Mouse (Mus musculus) heart, adult 9 months (tissue): ENCODE measurements around the gene Fam163a.
A peak's percentile ranks its signal among the peaks of the same experiment; 100 is the strongest.

Experiments used
- DNase-seq, 2 experiments: peaks; one replicate each; pipeline ENCODE4 v3.0.0; 2022; ENCODE audit warnings: low spot score in 2 of 2

Fam163a gene

DNA sequence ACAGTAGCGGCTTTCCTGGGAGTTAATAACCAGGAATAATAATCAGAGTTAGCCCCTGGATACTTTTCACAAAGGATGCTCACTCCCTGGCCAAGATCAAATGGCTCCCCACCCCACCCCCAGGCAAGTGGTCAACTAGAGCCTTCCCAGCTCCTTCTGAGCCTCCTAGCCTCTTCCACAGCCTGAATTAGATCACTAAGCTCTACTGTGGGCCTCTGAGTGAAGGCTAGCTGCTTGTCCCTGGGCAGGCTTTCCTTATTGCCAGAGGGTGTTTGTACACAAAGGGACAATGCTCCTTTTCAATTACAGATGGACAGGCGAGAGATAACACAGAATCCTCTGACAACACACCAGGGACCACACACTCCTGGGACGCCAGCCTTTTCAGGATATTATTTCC, 2.2 kb downstream of the Fam163a start:
- no peak for DNase-seq

DNA sequence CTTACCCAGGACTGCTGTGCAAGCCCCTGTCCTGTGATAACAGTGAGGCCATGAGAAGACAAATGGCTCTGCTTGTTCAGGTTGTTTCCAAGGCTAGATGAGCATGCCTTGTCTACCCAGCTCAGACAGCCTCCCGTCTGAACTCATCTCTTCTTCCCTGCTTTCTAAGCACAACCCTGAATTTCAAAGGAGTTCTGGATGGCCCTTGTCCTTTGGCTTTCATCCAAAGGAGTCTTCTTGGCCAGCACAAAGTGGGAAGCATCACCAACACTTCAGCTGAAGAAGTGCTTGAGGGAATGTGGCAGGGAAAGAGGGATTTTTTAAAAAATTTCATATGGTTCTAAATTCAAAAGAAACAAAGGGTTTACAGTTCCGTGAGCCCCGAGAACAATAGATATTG, 3.8 kb downstream of the Fam163a start:
- DNase-seq, result no peak

DNA sequence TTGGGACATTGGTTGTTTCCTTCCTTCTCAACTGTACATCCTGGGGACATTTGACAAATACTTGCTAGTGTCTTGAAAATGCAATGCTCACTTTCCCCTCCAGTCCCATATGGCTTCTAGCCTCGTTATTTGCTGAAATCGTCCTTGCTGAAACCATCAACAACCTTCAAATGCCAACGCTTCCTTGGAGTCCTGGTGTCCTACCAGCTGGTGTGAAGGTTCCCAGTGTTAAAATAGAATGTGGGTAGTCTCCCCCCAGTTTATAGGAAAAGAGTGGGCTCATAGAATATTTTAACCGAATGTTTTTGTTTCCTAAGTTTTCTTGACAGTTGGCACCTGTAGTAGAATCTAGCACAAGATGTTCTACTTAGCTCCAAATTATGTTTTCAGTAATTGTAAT, 7.2 kb downstream of the Fam163a start:
- no peak for DNase-seq

DNA sequence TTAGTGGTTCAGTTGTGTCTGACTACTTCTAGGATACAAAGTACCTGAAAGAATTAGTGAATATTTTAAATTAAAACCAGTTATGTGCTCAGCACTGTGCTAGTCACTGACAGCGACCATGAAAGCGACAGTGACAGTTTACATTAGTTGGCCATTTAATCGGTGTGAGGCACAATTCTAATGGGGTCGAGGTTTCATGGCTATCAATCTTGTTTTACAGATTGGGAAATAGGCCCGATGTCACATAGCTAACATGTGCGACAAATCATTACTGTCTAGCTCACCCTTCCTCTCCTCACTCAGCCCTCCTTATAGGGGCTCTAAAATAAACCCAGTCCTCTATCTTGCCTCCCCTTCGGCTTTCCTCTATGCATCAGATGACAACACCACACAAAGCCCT, 11.5 kb downstream of the Fam163a start:
- no peak for DNase-seq

DNA sequence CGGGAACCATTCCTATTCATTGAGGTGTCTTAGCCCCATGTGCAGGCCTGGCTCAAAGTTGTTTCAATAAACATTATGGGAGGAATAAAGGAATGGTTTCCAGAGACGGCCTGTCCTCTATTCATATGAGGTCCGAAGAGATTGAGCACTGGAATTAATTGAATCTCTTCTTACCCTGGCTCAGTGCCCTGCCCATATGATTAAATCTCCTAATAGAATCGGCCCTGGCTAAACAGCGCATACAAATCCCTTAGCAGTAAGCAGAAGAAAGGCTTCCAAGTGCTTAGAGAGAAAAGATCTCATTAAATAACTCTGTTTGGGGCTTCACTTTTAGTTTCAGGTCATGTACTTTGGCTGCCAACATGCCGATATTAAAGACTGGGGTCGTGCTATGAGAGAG, 12.0 kb downstream of the Fam163a start:
- no peak for DNase-seq

DNA sequence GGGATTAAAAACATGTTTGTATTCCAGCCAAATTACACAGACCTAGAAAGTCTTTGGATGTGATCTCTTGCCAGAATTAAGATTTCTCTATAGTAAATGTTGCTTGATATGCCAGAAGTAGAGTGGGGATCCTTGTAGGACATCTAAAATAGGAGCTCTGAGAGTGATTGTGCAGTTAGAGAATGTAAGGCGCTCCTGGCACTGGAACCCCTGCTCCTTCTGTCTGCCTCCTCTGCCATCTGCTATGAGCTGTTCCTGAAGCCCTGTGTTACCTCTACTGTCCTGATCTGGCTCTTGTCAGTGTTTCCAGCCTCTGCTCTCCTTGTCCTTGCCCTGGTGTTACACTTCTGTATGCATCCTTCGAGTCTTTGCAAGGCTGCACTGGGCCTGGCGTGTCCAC, 18.2 kb downstream of the Fam163a start:
- DNase-seq, result no peak

DNA sequence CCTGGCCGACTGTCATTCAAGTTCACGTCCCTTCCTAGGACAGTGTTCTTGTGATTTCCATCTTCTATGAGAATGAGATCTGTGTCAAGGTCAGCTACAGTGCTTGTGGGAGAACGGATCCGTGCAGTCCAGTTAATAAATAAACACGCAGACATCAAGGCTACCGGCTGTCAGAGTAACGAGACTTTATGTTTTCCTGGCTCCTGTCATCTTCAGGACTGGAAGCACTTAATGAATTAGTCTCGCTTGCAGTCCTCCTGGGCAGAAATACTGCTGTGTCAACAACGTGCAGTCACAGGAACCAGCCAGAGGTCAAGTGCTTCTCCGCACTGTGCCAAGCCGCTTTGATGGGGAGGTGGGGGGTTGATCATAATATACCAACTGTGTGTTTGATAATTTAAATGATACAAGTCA, 20.7 kb downstream of the Fam163a start:
- no peak for DNase-seq

DNA sequence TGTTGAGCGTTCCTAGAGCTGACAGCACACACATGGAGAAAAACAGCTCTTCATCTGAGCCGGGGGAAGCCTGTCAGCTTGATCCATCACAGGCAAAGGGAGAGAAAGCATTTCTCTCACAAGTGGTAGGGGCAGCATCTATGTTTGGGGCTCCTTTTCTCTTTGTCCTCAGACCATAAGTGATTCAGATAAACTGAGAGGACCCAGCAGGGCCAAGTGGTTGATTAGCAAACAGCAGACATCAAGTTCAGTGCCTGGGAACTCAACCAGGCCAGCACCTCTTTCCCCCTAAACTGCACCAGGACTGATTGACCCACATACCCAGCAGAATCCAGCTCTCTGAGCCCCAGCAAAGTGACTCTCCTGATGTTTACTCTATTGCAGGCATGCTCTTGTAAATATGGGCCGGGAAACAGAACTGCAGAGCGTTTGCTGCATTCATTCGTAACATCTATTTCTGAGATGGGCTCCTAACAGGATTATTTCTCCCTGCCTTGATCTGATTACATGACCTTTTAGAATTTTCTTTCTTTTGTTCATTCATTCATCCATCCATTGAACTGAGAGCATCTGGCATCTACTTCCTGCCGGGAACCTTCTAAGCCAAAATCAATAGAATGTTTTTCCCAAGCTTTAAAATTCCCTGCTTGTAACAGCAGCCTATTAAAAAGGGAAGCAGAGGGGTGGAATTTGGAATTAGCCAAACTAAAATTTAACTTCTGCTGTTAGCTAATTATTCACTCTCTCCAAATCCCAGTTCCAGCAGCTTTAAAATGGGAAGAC, 21.5 kb downstream of the Fam163a start:
- no peak for DNase-seq

DNA sequence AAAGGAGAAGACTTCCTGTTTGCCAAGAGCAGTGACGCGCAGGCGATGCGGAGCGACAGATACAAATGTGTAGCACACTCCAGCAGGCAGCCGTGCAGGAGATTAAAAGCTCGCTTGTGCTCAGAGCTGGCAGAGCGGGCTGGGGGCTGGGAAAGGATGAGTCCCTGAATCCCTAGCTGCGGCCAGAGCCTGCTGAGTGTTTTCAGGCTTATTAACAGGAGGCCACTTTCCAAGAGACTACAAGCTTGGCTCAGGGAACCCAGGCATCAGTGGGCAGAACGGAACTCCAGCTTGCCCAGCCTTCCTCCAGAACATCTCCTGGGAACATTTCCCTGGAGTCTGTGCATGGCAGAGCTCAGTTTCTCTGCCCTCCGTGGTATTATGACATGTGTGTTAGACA, 25.0 kb downstream of the Fam163a start:
- DNase-seq, result no peak

DNA sequence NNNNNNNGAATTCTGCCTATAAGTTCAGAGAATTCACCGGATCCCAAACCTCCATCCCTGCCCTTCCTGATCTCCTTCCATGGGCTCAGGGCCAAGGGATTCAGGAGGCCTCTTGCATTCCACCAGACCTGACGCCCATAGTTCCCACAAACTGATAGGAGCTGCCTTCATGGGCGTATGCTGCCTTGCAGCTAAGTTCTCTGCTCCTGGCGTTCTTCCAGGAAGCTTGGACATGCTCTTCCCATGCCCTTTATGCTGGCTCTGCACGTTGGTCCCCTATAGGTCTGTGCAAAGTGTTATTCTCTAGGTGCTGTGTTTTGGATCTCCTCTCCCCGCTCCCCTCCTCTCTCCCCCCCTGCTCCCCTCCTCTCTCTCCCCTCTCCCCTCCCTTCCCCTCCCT, 36.1 kb downstream of the Fam163a start:
- DNase-seq, result no peak

DNA sequence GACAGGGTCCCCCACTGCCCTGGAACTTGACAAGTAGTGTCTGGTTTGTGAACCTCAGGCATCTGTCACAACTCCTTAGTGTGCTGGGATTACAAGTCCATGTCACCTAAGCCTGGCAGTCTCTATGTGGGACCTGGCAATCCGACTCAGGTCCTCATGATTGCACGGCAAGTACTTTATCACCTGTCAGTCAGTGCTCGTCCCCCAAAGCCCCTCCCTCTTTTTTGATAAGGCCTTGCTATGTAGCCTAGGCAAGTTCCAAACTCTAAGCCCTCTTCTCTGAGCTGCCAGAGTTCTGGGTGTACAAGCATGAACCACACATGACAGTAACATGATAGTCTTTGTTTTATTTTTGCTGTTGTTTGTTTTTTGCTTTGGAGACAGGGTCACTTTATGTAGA, 88.1 kb downstream of the Fam163a start:
- DNase-seq, result no peak

DNA sequence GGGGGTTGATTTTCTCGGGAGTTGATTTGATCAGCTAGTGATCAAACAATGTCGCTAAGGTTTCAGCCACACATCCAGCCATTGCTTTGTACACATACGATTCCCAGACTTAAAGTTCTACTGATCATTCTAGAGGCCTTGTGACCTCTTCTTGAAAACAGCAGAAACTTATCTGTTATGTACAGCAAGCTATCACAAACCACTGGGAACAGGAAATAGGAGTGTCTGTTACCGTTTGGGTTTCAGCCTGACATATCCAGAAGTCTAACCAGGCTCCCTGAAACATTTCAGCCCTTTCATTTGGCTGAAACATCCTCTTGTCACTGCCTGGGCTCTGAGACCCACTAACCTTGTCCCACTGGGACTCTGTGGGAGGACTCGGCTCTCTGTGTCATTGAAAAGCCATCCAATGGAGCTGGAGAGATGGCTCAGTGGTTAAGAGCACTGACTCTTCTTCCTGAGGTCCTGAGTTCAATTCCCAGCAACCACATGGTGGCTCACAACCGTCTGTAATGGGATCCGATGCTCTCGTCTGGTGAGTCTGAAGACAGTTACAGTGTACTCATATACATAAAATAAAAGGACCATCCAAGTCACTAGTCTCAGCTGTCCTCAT, 90.8 kb downstream of the Fam163a start:
- DNase-seq, result no peak

DNA sequence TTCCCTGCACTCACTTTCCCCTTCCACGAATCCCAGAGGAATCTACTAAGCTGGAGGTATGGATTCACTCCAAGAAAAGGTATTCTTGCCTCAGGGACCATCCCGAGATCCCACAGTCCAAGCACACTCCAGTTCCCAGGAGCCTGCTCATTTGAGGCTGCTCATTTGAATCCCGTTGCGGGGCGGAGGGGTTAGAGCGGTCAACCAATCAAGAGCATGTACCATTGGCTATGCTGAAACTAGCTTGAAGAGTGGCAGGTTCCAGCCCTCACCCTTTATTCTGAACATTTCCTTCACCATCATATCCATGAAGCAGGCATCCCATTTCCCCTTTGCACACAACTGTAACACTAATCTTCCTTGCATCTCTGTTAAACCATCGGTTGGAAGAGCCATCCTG, 92.7 kb downstream of the Fam163a start:
- no peak for DNase-seq

DNA sequence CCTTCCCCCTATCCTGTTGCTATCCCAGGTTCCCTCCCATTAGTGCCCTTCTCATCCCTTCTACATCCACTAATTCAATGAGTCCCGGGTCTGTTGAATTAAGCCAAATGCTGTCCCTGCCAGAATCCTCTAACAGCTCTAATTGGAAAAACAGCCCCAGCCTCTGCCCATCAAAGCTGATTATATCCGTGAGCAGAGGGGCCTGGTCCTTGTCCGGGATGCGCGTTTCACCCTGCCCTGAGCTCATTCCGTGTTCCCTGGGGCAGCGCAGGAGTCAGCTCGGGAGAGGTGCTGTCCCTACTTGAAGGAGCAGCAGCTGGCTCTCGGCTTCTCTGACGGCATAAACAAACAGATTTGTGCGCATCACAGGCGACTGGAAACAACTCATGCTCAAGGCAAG, 93.1 kb downstream of the Fam163a start:
- no peak for DNase-seq

DNA sequence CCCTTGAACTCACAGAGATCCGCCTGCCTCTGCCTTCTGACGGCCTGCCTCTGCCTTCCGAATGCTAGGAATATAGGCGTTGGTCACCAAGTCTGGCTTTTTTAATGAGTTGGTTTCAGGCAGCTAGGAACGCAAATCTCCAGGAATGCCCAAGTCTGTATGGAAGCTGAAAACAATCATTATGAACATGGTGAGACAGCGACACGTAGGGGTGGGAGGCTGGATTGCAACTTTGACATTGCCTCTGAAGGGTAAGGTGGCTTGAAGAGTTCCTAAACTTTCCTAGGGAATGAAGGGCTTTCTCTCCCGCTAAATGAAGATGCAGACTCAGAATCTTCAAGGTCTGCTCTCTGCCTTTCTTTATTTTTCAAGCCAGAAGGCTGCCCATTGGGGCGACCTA, 93.7 kb downstream of the Fam163a start:
- no peak for DNase-seq

DNA sequence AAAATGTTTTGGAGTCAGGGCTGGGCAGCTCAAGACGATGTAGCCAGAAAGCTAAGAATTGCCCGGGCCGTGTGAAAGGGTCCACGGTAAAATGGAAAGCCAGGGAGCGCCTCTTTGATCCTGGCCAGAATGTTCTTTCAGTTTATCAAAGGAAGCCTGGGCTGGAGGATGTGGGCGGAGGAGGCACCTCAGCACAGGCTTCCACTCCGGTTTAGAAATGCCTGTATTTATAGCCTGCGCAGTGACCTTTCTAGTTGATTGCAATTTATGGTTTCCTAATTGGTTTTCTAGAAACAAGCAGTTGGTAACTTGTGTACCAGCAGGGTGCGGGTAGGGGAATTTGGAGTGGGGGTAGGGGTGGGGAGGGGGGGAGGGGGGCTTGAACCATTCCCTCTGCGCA, 96.4 kb downstream of the Fam163a start:
- DNase-seq, result no peak

DNA sequence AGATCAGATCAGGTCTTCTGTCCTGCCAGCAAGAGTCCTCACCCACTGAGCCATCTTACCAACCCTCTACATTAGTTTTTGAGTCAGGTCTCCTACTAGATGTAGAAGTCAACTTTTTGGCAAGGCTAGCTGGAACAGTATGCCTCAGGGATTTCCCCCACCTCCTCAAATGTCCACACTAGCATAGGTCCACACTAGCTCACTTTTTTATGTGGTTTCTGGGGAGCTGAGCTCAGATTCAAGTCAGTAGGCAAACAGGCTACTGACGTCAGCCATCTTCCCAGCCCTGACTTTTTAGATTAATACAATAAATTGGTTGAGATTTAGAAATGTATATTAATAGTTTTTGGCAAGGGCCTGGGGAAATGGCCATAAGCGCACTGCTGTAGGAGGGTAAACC, 97.4 kb downstream of the Fam163a start:
- no peak for DNase-seq

DNA sequence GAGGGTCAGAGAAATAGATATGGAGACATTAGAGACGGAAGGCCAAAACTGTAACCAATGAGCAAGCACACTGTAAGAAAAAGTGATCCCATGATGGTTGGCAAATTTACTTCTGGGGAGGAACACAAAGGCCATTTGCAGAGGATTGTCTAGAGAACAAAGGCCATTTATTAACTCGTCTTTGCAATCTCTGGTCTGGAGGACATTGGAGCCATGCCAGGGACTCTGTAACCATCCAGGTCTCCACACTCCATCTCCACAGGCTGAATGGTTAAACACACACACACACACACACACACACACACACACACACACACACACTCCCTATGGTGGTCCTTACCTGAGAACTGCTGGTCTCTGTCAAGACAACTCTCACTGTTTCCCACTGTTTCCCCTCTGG, 99.4 kb downstream of the Fam163a start:
- no peak for DNase-seq

DNA sequence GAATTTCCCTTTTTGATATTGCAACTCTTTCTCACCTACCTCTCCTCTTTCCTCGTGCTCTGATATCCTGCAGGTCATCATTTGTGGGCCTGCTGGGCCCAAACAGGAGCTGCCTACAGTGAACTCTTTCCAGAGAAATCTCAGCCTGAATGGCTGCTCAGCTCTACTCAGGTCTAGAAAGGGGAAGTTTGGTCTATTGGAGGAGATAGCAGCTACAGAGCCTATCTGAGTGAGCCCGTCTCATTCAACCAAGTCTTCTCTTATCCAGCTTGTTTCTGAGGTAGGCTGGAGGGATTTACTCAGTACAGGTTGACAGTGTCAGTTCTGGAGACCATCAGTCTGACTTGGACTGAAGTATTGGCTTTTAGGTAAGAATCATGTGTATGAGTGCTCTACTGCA, 101.1 kb downstream of the Fam163a start:
- DNase-seq, result no peak

DNA sequence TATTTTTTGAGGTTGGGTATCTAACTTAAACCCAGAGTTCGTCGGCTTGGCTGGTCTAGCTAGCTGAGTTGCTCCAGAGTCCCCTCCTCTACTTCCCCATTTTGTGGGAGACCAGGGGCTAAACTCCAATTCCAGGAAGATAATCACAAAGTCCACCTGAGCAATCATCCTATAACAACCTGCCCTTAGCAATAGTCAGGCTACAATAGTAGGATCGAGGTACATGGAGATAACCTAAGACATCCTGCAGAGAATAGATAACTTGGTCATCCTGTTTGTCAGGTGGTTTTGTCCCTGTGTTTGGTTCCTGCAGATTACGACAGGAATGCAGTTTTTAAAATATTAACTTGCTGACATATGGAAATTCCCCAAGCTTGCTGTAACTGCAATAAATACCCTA, 113.0 kb downstream of the Fam163a start:
- DNase-seq, result no peak

DNA sequence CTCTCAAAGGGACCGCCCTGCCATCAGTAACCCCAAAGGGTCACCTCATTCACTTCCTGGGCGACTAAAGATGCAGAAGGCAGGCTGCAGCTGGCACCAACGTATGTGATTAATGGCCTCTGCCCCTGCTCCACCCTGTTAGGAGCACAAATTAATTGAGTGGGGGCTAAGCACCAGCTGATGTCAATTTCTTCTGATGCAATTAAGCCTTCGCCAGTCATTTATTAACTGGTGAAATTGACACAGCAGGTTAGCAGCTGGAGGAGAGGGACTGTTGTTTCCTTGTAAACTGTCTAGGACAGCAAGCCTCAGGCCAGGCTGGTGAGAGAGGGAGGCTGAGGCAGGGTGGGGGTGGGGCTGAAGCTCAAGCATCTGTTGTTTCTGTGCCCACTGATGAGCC, 114.8 kb downstream of the Fam163a start:
- no peak for DNase-seq

DNA sequence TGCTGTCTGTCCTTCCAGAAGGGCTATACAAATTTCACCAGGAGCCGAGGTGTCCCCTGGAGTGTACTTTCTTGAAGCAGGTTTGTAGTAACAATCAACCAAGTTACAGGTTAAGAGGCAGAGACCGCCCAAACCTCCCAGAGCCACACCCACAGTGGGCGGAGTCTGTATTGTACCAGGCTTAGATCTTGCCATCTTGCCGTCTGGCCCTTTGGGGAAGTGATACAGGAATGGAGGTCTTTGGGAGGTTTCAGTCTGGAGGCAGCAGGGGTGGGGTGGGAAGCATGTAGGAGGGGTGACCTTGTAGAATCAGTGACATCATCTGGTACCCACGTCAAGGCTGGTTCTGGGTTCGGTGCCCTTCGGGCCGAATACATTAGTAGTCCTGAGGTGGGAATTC, 115.3 kb downstream of the Fam163a start:
- DNase-seq, result no peak

DNA sequence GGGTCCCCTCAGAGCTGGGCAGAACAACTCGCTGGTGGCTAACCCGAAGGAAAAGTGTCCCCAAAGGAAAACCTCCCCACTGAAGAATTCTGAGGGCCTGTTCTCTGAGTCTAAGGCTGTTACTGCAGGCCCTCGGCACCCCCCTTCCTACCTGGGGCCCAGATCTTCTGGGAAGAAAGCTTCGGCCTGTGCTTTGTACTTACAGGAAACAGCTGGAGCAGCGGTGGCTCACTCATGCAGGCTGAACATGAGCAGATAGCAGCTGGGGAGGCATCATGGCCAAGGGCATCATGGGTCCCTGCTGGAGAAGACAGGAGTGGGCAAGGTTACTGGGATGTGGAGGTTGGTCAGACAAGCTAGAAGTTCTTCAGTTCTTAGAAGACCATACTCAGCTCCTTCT, 117.2 kb downstream of the Fam163a start:
- no peak for DNase-seq

DNA sequence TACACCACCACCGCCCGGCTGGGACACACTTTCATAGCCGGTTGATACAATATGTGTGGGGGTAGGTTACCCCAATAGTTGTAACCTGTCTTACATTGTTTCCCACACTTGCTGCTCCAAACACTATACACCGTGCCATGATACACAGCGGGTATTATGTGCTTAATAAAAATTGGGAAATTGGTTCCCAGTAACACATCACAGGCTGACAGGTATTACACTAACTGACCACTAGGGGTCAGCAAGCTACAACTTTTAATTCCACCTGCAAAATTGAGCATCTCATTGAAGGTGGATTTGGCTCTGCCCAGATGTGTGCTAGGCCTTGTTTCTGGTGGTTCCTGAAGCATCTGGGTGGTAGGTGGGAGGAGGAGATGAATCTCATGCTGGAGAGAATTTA, 119.1 kb downstream of the Fam163a start:
- DNase-seq, result peak; percentile 10 to 20
